Mouse (Mus musculus) spleen, postnatal 36 days (tissue): ENCODE measurements around the gene Gapdhs.
"Not testable (repeated sequence)": the region's sequence is repeated elsewhere in the genome, so short reads cannot be mapped to it uniquely, and the experiment has no call there.

Source experiments
- DNase-seq, 2 experiments: peaks; one replicate each; pipeline ENCODE4 v3.0.0; 2022; ENCODE audit warnings: low spot score in 2 of 2, mixed read lengths in 1 of 2

The Gapdhs gene

DNA sequence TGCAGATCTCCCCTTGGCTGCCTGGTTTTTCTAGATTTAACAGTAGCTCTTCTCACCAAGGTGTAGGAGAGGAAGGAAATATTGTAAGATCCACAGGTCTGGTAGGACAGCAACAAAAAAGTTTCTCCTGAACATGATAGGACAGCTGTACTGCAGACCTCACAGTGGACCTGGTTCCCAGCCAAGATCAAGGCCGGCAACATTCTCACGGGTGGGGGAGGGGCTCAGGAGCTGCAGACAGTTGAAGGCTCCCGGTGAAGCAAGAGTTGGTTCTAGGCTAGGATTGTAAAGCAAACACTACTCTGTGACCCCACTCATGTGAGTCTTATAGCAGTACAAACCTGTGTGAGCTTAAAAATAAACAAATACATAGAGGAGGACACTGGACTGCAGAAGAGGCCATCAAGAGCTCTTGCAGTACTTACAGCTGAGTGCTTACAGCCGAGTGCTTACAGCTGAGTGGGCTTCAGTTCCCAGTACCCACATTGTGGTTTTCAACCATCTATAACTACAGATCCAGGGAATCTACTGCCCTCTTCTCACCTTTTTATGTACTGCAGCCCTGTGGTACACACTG, 629 bp upstream of the Gapdhs start:
- no peak for DNase-seq

DNA sequence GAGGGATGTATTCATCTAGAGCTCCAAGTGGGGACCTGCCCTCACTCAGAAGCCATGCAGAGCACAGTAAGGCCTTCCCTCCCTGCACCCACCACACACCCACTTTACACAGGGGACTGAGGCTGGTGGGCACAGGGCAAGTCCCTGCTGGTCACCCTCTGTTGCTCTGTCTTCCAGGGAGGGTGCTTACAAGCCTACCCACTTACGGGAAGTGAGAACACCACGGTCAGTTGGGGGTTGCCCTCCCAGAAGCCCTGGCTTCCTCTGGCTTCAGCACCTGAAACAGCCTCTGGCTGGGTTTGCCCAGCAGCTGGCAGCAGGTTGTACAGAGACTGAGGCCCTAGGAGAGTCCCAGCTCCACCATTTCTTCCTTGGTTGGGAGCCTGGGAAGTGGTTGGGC, 911 bp downstream of the Gapdhs start:
- DNase-seq, result peak; percentile 67 to 71

DNA sequence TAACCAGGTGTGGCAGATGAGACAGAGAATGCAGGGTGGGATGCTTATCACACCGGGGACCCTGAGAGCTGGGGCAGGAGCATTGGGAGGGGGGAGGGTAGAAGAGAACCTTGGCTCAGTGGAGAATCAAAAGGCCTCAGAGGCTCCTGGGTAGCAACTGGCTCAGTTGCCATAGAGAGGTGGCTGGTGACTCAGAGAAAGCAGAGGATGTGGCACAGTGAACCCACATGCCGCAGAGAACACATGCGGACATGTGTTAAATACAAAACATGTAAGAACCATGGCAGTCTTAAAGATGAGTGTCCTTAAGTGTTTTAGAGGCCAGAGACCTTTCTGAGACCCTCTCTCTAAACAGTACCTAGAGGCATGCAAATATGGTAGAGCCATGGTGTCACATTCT, 7.3 kb downstream of the Gapdhs start:
- no peak for DNase-seq

DNA sequence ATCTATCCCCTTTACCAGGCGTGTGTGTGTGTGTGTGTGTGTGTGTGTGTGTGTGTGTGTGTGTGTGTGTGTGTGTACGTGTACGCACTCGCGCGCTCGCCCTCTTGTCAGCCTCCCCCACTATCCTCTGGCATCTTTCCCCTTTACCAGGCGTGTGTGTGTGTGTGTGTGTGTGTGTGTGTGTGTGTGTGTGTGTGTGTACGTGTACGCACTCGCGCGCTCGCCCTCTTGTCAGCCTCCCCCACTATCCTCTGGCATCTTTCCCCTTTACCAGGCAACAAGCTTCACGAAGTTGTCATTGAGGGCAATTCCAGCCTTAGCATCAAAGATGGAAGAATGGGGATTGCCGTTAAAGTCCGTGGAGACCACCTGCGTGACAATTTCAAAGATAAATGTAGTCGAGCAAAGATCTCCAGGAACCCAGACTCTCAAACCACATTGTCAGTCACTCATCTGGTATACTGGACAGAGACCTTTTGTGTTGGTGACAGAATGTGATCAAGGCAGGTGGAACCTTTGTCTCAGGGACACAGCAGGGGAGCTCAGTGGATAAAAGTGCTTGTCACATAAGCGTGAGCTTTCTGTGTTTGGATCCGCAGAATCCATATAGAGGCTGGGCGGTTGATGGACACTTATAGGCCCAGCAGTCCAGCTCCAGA, 13.3 kb downstream of the Gapdhs start:
- not testable (repeated sequence) for DNase-seq

DNA sequence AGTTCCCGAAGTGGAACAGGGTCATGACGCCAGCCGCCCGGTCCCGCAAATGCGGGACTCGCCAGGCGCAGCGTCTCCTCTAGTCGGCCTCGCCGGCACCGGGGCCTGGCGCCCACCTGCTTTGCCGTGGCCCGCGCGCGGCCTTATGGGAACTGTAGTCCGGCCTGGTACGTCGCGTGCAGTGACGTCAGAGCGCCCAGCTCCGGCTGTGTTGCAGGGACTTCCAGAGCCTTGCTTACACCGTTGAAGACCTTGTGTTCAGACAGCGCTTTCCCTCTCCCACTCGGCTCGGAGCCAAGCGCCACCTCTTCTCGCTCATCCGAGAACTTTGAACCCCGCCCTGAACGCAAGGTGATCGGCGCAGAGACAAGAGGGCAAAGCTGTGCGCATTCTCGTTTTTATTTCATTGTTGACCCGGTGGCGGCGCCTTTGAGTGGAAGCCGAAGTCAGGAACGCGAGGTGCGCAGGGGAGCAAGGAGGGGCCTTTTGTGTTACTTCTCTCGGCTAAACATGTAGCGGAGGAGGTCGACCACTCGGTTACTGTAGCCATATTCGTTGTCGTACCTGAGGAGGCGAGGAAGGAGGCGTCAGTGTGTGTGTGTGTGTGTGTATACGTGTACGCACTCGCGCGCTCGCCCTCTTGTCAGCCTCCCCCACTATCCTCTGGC, 14.0 kb downstream of the Gapdhs start, which contains the start of gene Tmem147:
TSS of gene Tmem147 (minus strand) at position 145 of the 668 bp plus-strand sequence.
- peak; percentile 93 for DNase-seq

DNA sequence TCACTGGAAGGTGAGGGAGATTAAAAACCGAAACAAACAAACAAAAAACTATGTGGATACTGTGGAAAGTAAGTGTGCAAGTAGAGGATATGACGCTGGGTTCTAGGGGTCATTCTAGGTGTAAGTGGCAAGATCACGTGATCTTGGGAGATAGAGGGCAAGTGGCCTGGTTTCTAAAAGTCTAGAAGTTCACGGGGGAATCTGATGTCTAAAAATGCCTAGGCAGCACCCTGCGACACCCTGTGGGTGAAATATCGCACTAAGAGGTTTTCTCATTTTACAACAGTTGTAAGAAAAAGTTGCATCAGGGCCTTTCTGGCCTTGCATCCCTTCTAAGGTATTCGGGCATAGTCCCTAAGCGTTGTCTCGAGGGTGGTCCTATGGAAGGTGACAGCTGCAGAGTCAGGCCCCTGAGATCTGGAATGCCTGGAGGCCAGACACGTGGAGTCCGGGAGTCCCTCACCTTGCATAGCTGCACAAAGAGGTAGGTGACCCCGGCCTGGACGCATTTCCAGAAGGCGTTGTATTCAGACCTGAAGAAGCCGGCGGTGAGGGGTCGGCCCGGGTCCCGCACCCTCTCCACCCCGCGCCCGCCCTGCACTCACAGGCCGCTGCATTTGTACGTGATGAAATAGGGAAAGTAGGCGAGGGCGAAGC, 14.6 kb downstream of the Gapdhs start:
- no peak for DNase-seq

DNA sequence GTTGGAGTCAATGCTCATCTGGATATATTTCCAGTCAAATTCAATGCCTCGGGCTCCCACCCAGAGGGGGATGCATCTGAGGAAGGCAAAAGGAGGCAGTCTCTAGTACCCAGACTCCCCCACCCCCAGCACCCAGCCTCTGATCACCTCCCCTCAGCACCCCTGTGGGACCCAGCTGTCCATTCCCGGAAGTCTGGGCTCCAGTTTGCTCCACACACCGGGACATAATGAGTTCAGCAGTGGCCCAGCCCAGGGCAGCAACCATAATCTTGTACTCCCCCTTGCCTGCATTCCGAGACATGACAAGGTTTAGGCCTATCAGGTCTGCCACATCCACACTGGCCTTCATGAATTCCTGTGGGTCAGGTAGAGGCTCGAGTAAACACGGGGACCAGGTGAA, 15.3 kb downstream of the Gapdhs start:
- DNase-seq, result no peak

DNA sequence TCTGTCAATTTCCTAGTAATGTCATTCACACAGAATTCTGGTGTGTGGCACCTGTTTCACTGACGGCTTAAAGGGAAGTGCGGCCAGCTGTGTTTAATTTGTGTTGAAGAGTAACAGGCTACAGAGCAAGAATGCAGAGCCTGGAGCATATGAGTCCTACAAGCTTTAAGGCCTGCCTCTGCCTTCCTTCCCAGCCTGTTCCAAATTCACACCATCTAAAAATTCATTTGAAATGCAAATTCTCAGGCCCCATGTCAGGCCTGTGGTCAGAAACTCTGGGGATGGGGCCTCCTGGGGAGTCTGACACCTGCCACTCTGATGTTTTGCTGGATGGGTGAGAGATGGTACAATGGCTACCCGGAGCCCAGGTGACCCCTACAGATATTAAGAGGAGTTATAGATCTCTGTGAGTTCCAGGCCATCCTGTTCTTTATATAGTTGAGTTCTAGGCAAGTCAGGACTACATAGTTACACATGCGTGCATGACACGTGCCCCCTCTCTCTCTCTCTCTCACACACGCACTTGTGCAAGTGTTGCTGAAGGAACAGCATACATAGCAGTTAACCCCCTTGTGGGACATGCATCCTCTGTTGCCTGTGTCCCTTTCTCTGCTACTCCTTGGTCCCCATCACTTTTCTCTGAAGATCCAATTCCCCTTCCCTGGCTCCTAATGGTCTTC, 20.1 kb downstream of the Gapdhs start:
- DNase-seq, result no peak

DNA sequence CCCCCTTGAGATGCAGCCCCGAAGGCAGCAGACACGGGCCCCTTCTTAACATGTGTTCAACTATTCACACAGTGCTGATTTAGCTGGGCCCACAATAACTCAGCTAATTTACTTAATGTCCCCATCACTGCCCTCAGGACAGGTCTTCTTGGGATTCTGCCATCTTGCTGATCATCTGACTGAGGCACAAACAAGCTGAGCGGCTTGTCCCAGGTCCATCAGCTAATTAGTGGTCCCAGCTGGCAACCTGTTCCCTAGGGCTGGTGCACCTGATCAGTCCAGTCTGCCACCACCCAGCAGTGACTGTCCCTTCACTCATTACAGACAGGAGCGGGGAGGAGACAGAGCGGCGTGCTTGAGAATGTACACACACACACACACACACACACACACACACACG, 22.2 kb downstream of the Gapdhs start:
- DNase-seq, result no peak

DNA sequence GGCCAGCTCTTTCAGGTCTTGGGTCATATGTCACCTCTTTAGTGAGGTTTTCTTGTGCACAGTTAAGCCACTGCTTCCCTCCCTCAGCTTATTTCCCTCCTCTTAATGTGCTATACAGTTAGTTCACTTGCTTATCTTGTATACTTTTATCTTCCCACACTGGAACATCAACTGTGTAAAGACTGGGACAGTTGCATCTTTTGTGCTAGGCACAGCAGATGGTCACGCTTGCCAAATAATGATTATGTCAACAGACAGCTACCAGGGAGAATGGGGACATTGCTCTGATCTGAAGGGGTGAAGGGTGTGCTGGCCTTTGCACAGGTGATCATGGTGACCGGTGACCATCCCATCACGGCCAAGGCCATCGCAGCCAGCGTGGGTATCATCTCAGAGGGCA, 23.8 kb downstream of the Gapdhs start:
- no peak for DNase-seq

DNA sequence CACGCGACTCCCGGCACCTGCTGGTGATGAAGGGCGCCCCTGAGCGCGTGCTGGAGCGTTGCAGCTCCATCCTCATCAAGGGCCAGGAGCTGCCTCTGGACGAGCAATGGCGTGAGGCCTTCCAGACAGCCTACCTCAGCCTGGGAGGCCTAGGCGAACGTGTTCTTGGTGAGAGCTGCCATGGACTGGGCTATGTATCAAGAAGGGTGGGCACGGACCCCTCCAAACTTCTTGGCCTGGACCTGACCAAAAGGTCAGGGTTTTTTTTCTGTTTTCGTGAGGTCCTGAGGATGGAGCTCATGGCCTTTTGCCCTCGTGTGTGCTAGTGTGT, 25.8 kb downstream of the Gapdhs start:
- no peak for DNase-seq

DNA sequence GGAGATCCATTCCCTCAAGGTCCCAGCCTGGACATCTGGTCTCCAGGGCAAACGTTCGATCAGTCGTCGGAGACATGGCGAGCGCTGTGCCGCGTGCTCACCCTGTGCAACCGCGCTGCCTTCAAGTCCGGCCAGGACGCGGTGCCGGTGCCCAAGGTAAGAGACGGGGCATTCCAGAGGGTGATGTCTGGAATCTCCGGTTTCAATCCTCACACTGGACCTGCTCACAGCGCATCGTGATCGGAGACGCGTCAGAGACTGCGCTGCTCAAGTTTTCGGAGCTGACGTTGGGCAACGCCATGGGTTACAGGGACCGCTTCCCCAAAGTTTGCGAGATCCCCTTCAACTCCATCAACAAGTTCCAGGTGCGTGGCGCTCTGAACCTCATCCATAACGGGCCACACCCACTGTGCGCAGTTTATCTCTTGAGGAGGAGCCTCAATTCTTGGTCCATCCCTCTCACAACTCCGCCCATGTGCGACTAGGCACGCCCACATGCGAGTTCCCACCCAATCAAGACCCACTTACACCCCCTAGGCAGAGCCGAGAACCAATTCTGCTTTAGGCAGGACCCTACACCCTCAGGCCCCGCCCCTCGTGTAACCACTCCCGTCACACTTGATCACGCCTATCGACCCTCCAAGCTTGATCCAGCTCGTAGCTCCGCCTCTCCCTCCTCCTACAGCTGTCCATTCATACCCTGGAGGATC, 26.3 kb downstream of the Gapdhs start:
- peak; percentile 83 to 89 for DNase-seq

DNA sequence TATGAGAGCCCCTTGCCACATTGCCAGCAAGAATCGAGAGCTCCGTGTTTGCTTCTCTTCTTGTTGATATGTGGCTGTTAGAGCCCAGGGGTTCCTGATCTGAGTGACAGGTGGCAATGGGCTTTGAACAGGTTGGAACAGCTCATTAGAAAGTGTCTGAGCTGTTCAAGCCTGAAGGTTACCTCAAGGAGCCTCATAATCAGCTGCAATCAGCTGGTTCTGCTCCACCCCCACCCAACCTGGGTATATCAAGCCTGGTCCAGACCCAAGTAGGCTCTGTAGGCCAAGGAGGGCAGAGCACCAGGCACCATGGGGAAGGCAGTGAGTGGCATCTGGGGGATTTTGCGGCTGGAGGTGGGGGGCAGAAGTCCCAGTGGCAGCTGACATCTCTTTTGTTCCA, 31.5 kb downstream of the Gapdhs start, which contains the start of gene Atp4a:
TSS of gene Atp4a (plus strand) at position 268 of the 400 bp plus-strand sequence.
- no peak for DNase-seq

DNA sequence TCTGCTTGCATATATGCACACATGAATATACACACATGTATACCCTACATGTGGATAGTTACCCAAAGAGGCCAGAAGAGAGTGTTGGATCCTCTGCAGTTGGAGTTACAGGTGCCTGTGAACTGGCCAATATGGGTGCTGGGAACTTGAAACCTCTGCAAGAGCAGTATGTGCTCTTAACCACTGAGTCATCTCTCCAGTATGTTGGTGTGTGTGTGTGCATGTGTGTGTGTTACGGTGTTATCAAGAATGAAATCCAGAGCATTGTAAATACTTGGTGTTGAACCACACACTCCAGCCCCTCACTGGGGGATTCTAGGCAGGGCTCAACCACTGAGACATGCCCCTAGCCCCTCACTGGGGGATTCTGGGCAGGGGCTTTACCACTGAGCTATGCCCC, 36.0 kb downstream of the Gapdhs start:
- DNase-seq, result no peak

DNA sequence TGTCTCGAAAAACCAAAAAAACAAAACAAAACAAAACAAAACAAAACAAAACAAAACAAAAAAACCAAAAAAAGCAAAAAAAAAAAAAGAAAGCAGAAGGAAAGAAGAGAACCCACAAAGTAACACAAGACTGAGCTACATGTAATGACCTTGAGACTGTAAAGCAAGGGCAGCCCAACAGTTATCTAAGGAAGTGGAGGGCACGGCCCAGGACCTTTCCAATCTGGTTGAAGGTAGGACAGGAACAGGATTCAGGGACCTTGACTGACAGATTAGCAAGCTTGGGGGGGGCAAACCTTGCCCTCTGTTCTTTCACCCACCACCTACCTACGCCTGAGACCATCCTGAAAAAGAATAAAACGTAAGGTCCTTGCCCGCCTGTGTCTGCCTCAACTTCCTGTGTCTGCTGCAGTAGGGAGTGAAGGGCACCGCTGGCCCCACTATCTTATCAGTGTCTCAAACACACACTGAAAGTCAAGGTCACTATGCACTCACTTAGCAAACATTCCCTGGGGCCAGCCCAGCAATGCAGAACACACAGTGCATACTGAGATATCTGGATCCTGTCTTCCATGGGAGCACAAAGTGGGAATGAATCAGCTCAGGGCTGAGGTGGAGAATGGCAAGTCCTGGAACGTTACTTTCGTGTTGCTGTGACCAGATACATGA, 37.1 kb downstream of the Gapdhs start:
- no peak for DNase-seq

DNA sequence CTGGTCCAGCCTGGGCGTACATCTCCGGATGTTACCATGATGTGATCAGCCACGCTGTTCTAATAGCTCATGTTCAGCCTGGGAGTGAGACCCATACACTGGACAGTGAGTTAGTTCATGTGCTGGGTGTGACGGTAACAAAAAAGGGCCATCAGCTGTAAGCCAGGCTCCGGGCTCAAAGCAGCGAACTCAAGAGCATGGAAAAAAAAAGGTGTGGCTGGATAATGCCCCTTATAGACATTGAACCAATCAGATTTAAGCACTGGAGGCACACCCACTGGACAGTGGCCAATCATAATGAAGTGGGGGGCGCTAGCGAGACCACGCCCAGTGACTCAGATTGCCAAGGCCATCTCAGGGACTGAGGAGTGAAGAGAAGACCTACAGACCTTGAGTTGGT, 44.9 kb downstream of the Gapdhs start, which contains the start of gene 2200002J24Rik:
TSS of gene 2200002J24Rik (plus strand) at position 338 of the 400 bp plus-strand sequence.
- peak; percentile 27 to 33 for DNase-seq

DNA sequence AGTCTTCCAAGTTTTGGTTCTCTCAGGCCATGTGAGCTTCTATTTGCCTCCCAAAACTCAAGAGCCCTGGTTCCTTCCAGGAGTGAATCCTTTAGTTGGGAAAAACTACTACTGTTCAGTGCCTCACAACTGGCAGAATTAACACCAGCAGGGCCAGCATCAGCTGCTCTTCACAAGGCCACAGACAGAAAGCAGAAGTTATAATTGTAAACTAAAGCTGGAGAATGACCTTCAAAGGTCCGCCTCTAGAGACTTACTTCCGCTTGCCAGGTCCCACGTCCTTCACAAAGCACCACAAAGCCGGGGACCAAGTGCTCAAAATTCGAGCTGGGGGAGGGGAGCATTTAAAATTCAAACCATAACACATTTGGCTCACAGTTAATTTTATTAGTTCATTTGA, 45.4 kb downstream of the Gapdhs start:
- DNase-seq, result peak; percentile 57 to 64

DNA sequence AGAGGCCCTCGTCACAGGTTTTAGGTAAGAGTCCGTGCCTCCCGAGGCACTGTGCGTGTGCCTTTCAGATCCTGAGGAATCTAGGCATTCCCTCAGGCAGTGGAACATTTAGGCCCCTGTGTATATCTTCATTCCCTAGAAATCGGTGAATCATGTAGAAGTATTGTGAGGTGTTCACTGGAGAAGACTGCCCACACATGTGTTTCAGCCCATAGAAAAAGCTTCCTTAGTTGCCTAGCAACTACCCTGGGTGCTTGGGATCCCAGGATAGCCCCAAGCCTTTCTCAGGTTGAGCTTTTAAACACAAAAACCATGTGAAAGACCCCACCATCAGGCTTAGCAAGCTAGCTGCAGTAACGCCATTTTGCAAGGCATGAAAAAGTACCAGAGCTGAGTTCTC, 55.2 kb downstream of the Gapdhs start:
- DNase-seq, result no peak

DNA sequence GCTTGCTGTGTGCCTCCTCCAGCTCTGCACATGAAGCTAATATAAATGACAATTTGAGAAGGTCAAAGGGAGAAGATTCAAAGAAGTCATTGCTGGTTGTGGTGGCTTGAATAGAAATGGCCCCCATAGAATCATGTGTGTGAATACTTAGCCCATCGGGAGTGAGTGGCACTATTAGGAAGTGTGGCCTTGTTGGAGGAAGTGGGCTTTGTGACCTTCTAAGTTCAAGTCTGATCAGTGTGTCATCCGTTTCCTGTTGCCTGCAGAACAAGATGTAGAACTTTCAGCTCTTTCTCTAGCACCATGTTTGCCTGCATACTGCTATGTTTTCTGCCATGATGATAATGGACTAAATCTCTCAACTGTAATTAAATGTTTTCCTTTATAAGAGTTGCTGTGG, 60.1 kb downstream of the Gapdhs start:
- no peak for DNase-seq

DNA sequence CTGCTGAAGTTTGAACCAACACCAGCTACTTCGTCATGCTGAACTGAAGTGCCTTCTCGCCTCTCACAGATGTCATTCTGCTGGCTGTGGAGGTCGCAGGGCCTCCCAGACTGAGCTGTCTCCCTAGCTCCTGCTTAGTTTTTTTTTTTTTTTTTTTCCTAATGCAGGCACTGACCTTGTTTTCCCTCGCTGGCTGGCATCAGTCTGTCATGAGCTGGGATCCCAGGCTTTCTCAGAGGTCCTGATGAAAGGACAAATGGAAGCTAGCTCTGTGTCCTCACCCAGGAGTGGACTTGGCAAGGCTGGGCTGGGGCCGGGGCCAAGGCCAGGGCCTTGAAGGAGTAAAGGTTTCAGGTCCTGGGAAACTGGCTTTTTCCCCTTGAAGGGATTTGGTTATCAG, 61.6 kb downstream of the Gapdhs start:
- no peak for DNase-seq
